Mouse (Mus musculus) limb, embryonic 10.5 days (tissue): ENCODE measurements around the gene Ppm1k. TPM values are rescaled to one million over a fixed set of nuclear protein-coding genes. Genes with fewer than 3 reads are reported as not detected.
"Not testable (repeated sequence)": the region's sequence is repeated elsewhere in the genome, so short reads cannot be mapped to it uniquely, and the experiment has no call there.

Experiments used
- DNase-seq: peaks from one replicate; pipeline ENCODE4 v3.0.0-alpha.2; 2017; ENCODE audit warnings: low spot score
- H3K27ac ChIP-seq: fragments of 300-500 bp; sonication (generic); 2 replicates; pipeline ENCODE4 v1.5.1; 2016; ENCODE audit warnings: mild to moderate bottlenecking
- H3K27me3 ChIP-seq: fragments of 300-500 bp; sonication (generic); 2 replicates; pipeline ENCODE4 v1.6.1; 2016; ENCODE audit warnings: low read depth, mild to moderate bottlenecking; ENCODE audit not compliant: poor library complexity, severe bottlenecking
- H3K36me3 ChIP-seq: fragments of 300-500 bp; sonication (generic); 2 replicates; pipeline ENCODE4 v1.6.1; 2016; ENCODE audit warnings: mild to moderate bottlenecking, moderate library complexity
- H3K4me1 ChIP-seq: fragments of 300-500 bp; sonication (generic); 2 replicates; pipeline ENCODE4 v1.6.1; 2016
- H3K4me3 ChIP-seq: fragments of 300-500 bp; sonication (generic); 2 replicates; pipeline ENCODE4 v1.5.1; 2016; ENCODE audit warnings: mild to moderate bottlenecking, moderate library complexity
- H3K9me3 ChIP-seq: fragments of 300-500 bp; sonication (generic); replicated peaks from 2 replicates; pipeline ENCODE4 v1.6.1; 2016; ENCODE audit warnings: mild to moderate bottlenecking
- WGBS: fragments of 180-500 bp; shearing (Covaris S2); methylation state at CpG from one replicate; pipeline ENCODE4 v1.1.7; 2016; 5-methylcytosine and 5-hydroxymethylcytosine counted together
- polyA plus RNA-seq: library from polyadenylated mRNA; unstranded; fragments of >200 nt; fragmentation: Nextera tagmentation; extraction: Ambion mirVana; gene quantifications from 2 replicates; pipeline ENCODE4 v1.2.1, GENCODE M21; 2016

Ppm1k gene
- polyA plus RNA-seq, 1 experiment from 2014 or later, result 3.7 TPM

DNA sequence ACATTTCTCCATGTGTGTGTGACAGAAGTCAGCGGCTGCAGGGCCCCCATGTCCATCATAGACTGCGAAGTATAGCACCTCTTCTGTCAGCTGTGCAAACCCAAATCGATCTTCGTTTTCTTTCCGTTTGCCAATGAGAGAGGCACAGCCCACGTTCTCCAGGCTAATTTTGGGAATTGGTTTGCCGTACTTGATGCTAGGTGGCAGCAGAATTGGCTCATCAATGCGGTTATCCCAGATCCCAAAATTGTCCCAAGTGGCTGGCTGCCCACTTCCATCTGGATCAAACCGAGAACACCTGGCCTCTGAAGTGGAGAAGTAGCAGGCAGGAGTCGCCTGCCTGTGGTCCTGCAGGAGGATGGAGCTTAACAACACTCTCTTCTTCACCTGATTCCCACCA lies 10.5 kb downstream of the Ppm1k start:
- no peak for DNase-seq
- Histone ChIP-seq H3K27me3 (no peaks in the 10 kb centered on the region), H3K9me3 (no peaks in the 10 kb centered on the region), H3K4me3 (no peak overlapping the region), H3K36me3 (peaks cover 5% of the 10 kb centered on the region; the same call in 1 of the 2 replicates), H3K27ac (no peak overlapping the region), H3K4me1 (no peaks in the 10 kb centered on the region)
- WGBS, result 93% methylated on average over 10 of the region's 10 CpGs

DNA sequence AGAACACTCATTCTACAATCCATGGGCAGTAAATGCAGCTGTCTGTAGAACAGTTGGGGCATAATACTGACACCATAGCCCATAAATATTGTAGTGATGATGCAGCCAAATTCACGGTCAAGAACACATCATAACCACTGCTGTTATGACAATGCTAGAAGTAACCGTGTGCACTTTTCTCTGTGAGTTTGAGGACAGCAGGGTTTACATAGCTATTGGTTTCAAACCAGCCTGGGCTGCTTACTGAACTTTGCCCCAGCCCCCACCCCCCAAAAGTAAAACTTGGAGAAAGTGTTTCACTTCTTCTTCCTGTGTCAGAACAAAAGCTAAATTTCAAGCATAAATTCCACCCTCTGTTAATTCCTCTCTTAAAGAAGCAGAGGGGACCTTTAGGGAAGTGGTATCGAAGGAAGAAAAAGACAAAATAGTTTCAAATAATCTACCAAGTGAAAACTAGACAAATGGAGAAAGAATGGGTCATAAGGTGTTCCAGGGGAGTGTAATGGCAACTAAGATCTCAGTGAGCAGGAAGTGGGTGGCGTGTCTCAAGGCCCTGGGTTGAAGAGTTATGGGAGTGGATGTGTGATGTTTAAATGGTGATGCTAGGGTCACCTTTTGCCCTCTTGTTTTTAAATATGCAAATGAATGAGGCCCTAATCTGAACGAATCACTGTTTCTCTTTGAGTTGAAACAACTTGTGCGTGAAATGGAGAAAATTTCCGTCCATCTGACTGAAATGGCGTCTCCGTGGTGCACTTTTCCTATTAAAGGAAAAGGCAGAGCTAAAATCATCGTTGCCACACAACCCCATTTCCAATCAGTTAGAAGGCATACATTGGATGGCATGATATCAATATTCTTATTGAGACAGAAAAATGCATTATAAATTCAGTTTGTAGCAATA lies 14.3 kb downstream of the Ppm1k start:
- no peaks in the 10 kb centered on the region for H3K27me3 ChIP-seq
- DNase-seq, result no peak
- H3K9me3 ChIP-seq, result no peaks in the 10 kb centered on the region
- peaks cover 5% of the 10 kb centered on the region; the same call in 1 of the 2 replicates for H3K36me3 ChIP-seq
- H3K4me3 ChIP-seq, result no peak overlapping the region
- H3K27ac ChIP-seq, result no peak overlapping the region
- no peaks in the 10 kb centered on the region for H3K4me1 ChIP-seq
- WGBS, result 91% methylated on average over 10 of the region's 10 CpGs

DNA sequence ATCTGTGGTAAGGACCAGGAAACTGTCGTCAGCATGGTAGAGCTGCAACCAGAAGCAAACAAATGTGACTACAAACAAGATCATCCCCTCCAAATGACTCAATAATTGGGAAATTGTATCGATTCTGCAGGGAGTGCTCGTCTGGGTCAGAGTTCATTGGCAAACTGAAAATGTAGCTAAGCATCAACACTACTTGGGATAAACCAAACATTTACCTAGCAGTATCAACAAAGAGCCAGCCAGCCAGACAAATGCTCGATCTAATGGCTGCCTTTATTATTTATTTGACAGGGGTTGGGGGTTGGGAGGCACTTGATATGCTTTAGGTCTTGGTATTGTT lies 21.3 kb downstream of the Ppm1k start:
- Histone ChIP-seq H3K4me3 (no peak overlapping the region), H3K9me3 (no peaks in the 10 kb centered on the region), H3K27me3 (no peaks in the 10 kb centered on the region), H3K36me3 (peaks cover 23% of the 10 kb centered on the region), H3K4me1 (no peaks in the 10 kb centered on the region), H3K27ac (no peak overlapping the region)
- 78% methylated on average over 4 of the region's 4 CpGs for WGBS
- no peak for DNase-seq

DNA sequence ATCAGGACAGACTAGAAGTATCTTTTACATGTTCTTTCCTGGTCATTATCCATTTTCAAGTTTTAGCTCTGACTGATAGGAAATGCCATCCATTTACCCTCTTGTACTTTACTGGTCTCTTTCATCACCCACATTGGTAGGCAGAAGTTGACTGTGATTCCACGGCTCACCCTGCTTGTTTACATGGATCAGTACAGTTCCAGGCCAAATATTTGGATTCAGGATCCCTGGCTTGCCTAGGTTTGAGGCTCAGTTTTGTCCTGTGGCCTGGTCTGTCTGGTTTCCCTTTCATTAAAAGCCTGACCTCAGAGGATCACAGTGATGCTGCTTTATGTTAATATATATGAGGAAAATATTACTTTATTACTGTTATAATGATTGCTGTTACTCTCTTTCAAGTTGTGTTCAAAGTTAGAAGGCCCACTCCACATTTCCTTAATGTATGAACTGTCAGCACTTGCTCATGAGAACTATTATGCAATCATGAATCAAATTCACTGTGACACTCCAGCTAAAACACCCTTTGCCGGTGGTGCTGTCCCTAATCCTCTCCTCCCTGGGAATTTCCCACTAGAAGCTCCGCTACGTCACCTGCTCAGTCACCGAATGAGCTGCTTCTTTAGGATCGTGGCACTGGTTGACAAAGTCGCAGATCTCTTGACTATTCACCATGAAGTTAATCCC lies 21.8 kb downstream of the Ppm1k start:
- H3K9me3 ChIP-seq, result no peaks in the 10 kb centered on the region
- 86% methylated on average over 7 of the region's 7 CpGs for WGBS
- no peak overlapping the region for H3K27ac ChIP-seq

DNA sequence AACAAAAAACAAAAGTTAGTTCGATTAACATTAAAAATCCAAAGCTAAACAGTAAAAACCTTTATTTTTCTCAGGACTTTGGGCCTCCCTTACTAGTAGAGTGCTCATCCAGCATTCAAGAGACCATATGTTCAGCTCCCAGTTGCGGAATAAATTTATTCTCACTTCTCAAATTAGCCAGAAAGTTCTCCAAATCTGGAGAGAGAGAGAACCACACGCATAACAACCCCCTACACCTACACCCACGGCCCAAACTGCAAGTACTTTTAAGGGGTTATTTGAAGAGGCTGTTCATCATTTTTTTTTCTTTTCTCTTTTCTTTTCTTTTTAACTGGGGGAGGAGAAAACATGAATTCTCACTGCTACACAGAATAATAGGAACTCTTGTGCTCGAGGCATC lies 23.4 kb downstream of the Ppm1k start:
- WGBS, result 92% methylated on average over 5 of the region's 5 CpGs
- no peaks in the 10 kb centered on the region for H3K4me1 ChIP-seq
- no peak overlapping the region for H3K4me3 ChIP-seq
- DNase-seq, result no peak
- no peaks in the 10 kb centered on the region for H3K27me3 ChIP-seq
- H3K36me3 ChIP-seq, result peaks cover 23% of the 10 kb centered on the region
- H3K27ac ChIP-seq, result no peak overlapping the region
- no peaks in the 10 kb centered on the region for H3K9me3 ChIP-seq

More for the DNA sequence above, 21.8 kb downstream of the Ppm1k start:
- Histone ChIP-seq H3K36me3 (peaks cover 23% of the 10 kb centered on the region), H3K27me3 (no peaks in the 10 kb centered on the region), H3K4me1 (no peaks in the 10 kb centered on the region), H3K4me3 (no peak overlapping the region)
- no peak for DNase-seq

DNA sequence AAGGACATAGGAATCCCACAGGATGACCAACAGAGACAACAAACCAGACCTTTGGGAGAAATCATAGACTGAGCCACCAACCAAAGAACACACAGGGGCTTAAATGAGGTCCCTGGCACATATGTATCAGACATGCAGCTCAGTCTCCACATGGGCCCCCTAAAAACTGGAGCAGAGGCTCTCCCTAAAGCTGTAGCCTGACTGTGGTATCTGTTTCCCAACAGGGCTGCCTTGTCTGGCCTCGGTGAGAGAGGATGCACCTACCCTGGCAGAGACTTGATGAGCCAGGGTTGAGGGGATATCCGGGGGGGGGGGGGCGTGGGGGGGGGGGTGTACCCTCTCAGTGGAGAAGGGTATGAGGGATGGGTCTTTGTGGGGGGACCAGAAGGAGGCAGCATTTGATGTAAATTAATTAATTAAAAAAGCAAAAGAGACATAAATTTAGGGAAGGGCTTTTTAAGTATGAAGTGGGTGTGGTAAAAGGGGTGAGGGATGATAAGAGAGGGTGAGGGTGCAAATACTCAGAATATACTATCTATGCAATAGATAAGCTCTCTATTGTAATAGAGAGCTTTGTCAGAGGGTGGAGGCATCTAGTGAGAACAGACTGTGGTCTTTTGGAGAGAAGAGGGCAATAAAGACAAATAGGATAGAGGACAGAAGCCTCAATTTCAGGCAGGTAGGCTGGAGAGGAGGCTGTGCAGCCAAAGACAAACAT lies 31.4 kb downstream of the Ppm1k start:
- no peaks in the 10 kb centered on the region for H3K36me3 ChIP-seq
- no peaks in the 10 kb centered on the region for H3K9me3 ChIP-seq
- H3K27ac ChIP-seq, result no peak overlapping the region
- H3K4me3 ChIP-seq, result no peak overlapping the region
- no peaks in the 10 kb centered on the region for H3K4me1 ChIP-seq
- H3K27me3 ChIP-seq, result no peaks in the 10 kb centered on the region
- WGBS, result 58% methylated on average over 3 of the region's 3 CpGs
- DNase-seq, result no peak

DNA sequence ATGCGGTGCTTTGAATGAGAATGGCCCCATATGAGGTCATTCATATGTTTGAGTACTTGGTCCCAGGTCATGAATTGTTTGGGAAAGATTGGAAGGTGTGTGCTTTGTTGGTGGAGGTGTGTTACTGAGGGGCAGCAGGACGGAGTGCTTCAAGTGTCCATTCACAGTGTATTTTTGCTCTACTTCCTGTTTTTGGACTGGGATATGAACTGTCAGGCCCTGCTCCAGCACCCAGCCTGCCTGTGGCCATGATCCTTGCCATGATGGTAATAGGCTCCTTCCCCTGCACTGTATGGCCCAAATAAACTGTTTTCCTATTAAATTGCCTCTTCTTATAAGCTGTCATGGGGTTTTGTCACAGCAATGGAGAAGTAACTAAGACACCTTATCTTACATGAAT lies 36.1 kb downstream of the Ppm1k start:
- WGBS, result 95% methylated on average over 2 of the region's 2 CpGs
- Histone ChIP-seq H3K4me1 (no peaks in the 10 kb centered on the region), H3K27me3 (no peaks in the 10 kb centered on the region), H3K27ac (no peak overlapping the region), H3K4me3 (no peak overlapping the region), H3K36me3 (no peaks in the 10 kb centered on the region), H3K9me3 (no peaks in the 10 kb centered on the region)
- DNase-seq, result no peak

DNA sequence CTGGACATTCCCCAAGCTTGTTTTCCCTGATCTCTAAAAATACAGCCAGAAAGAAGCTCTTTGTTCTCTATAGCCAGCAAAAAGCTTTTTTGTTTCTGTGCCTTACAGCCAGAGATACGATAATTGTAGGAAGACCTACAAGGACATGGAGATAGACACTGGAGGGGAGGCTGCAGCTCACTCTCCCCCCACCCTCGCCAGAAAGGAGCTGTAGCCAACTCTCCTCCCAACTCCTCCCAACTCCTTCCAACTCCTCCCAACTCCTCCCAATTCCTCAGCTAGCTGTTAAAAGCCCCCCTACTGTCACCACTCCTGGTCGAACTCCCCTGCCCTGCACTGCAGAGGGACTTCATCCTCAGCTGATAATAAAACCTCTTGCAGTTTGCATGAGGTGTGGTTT lies 67.1 kb downstream of the Ppm1k start:
- not testable (repeated sequence) for H3K4me3 ChIP-seq, H3K36me3 ChIP-seq, H3K9me3 ChIP-seq, DNase-seq, H3K27me3 ChIP-seq, H3K27ac ChIP-seq, H3K4me1 ChIP-seq
- WGBS, result 24% methylated on average over 3 of the region's 3 CpGs

Other genes starting within 250 kb of the Ppm1k start
- not detected in 2 replicates for gene Vmn1r16, start 206.0 kb downstream of the Ppm1k start, polyA plus RNA-seq
- gene Vmn1r17, start 171.7 kb downstream of the Ppm1k start, polyA plus RNA-seq, result not detected in 2 replicates
- gene Vmn1r18, start 139.7 kb downstream of the Ppm1k start, polyA plus RNA-seq, result not detected in 2 replicates
- gene Vmn1r19, start 131.7 kb downstream of the Ppm1k start, polyA plus RNA-seq, result not detected in 2 replicates
- not detected in 2 replicates for gene Vmn1r20, start 106.5 kb downstream of the Ppm1k start, polyA plus RNA-seq
- gene Herc6, start 45.5 kb upstream of the Ppm1k start, polyA plus RNA-seq, result 2.0 and 3.0 TPM in 2 replicates
- gene Pyurf, start 156.6 kb upstream of the Ppm1k start, polyA plus RNA-seq, result 18.7 and 18.8 TPM in 2 replicates
- 29.9 and 34.3 TPM in 2 replicates for gene Lancl2, start 167.1 kb upstream of the Ppm1k start, polyA plus RNA-seq